Mouse (Mus musculus) midbrain, embryonic 12.5 days (tissue): ENCODE measurements around the gene Krtap4-16. TPM values are rescaled to one million over a fixed set of nuclear protein-coding genes. Genes with fewer than 3 reads are reported as not detected.
A peak's percentile ranks its signal among the peaks of the same experiment; 100 is the strongest.
"Not testable (repeated sequence)": the region's sequence is repeated elsewhere in the genome, so short reads cannot be mapped to it uniquely, and the experiment has no call there.

Experiments used
- ATAC-seq: fragments of 200-750 bp; cut with Nextera tagmentation; 2 replicates; pipeline ENCODE4 v1.8.0; 2017; ENCODE audit warnings: low read depth, moderate TSS enrichment, moderate library complexity; ENCODE audit not compliant: low FRiP score
- H3K27ac ChIP-seq: fragments of 300-500 bp; sonication (generic); replicated peaks from 2 replicates; pipeline ENCODE4 v1.5.1; 2016; ENCODE audit warnings: mild to moderate bottlenecking
- H3K27me3 ChIP-seq: fragments of 300-500 bp; sonication (generic); 2 replicates; pipeline ENCODE4 v1.6.1; 2016; ENCODE audit warnings: mild to moderate bottlenecking
- H3K36me3 ChIP-seq: fragments of 300-500 bp; sonication (generic); 2 replicates; pipeline ENCODE4 v1.6.1; 2016
- H3K4me1 ChIP-seq: fragments of 300-500 bp; sonication (generic); 2 replicates; pipeline ENCODE4 v1.6.1; 2016
- H3K4me2 ChIP-seq: fragments of 300-500 bp; sonication (generic); replicated peaks from 2 replicates; pipeline ENCODE4 v1.6.1; 2016; ENCODE audit warnings: mild to moderate bottlenecking, moderate library complexity
- H3K4me3 ChIP-seq: fragments of 300-500 bp; sonication (generic); 2 replicates; pipeline ENCODE4 v1.5.1; 2016; ENCODE audit warnings: mild to moderate bottlenecking
- H3K9ac ChIP-seq: fragments of 300-500 bp; sonication (generic); replicated peaks from 2 replicates; pipeline ENCODE4 v1.6.1; 2016; ENCODE audit warnings: mild to moderate bottlenecking, moderate library complexity
- H3K9me3 ChIP-seq: fragments of 300-500 bp; sonication (generic); 2 replicates; pipeline ENCODE4 v1.6.1; 2016; ENCODE audit warnings: mild to moderate bottlenecking
- WGBS: fragments of 180-500 bp; shearing (Covaris S2); methylation state at CpG from one replicate; pipeline ENCODE4 v1.1.7; 2016; 5-methylcytosine and 5-hydroxymethylcytosine counted together
- polyA plus RNA-seq: library from polyadenylated mRNA; unstranded; fragments of >200 nt; fragmentation: Nextera tagmentation; extraction: Ambion mirVana; gene quantifications from 2 replicates; pipeline ENCODE4 v1.2.1, GENCODE M21; 2016

The Krtap4-16 gene
- not detected in 2 replicates for polyA plus RNA-seq

GRCm38 (mm10) chr11:99851508-99851907 is at the start of gene Krtap4-16:
Krtap4-16 (minus strand) TSS chr11:99851608.
- H3K9me3 ChIP-seq, result no peaks in the 10 kb centered on the region
- H3K4me1 ChIP-seq, result no peaks in the 10 kb centered on the region
- H3K27me3 ChIP-seq, result no peaks in the 10 kb centered on the region
- H3K9ac ChIP-seq, result no peak within 1 kb of the TSS
- no peak within 1 kb of the TSS for H3K4me3 ChIP-seq
- no peaks in the 10 kb centered on the region for H3K36me3 ChIP-seq
- H3K27ac ChIP-seq, result peak within 1 kb of the TSS; percentile 66
- H3K4me2 ChIP-seq, result no peak within 1 kb of the TSS
- no peak for ATAC-seq

GRCm38 (mm10) chr11:99878887-99879286 is 27.5 kb upstream of the Krtap4-16 start, which contains the start of gene Gm11567:
Gm11567 (plus strand) TSS chr11:99879187.
- not testable (repeated sequence) for H3K27me3 ChIP-seq, H3K4me1 ChIP-seq, H3K9ac ChIP-seq, ATAC-seq, H3K4me2 ChIP-seq, H3K9me3 ChIP-seq, H3K4me3 ChIP-seq, H3K36me3 ChIP-seq, H3K27ac ChIP-seq
- 53% methylated on average over 1 of the region's 1 CpGs for WGBS

GRCm38 (mm10) chr11:99873089-99873488 is 21.7 kb upstream of the Krtap4-16 start, which contains the start of gene Krtap9-1:
Krtap9-1 (plus strand) TSS chr11:99873389.
- ATAC-seq, H3K27ac ChIP-seq, H3K4me3 ChIP-seq, H3K9me3 ChIP-seq, H3K36me3 ChIP-seq, H3K4me2 ChIP-seq, H3K27me3 ChIP-seq, H3K9ac ChIP-seq, H3K4me1 ChIP-seq: not testable (repeated sequence)
- 80% methylated on average over 1 of the region's 1 CpGs for WGBS

GRCm38 (mm10) chr11:99864176-99864575 is 12.8 kb upstream of the Krtap4-16 start, which contains the start of gene Gm11559:
Gm11559 (plus strand) TSS chr11:99864476.
- not testable (repeated sequence) for H3K9me3 ChIP-seq, H3K9ac ChIP-seq, H3K4me1 ChIP-seq, H3K4me3 ChIP-seq, H3K36me3 ChIP-seq, H3K27ac ChIP-seq, ATAC-seq, H3K27me3 ChIP-seq, H3K4me2 ChIP-seq
- 79% methylated on average over 1 of the region's 1 CpGs for whole genome bisulfite sequencing

GRCm38 (mm10) chr11:99858761-99859160 is 7.4 kb upstream of the Krtap4-16 start:
- WGBS, result 85% methylated on average over 2 of the region's 2 CpGs
- Histone ChIP-seq H3K27ac (no peak overlapping the region), H3K36me3 (no peaks in the 10 kb centered on the region), H3K9me3 (no peaks in the 10 kb centered on the region), H3K27me3 (no peaks in the 10 kb centered on the region), H3K4me3 (no peak overlapping the region), H3K9ac (no peak overlapping the region), H3K4me2 (no peak overlapping the region), H3K4me1 (no peaks in the 10 kb centered on the region)
- no peak for ATAC-seq

GRCm38 (mm10) chr11:99857617-99858016 is 6.2 kb upstream of the Krtap4-16 start, which contains the start of gene Gm11568:
Gm11568 (plus strand) TSS chr11:99857917.
- 89% methylated on average over 2 of the region's 2 CpGs for WGBS
- 0 out of 2 replicates have a peak within 1 kb of the TSS, but pooled peaks have one; percentile 20 for H3K27ac ChIP-seq
- H3K36me3 ChIP-seq, result no peaks in the 10 kb centered on the region
- no peaks in the 10 kb centered on the region for H3K27me3 ChIP-seq
- H3K4me3 ChIP-seq, result no peak within 1 kb of the TSS
- H3K9me3 ChIP-seq, result no peaks in the 10 kb centered on the region
- no peaks in the 10 kb centered on the region for H3K4me1 ChIP-seq
- no peak for ATAC-seq
- H3K4me2 ChIP-seq, result no peak within 1 kb of the TSS
- H3K9ac ChIP-seq, result no peak within 1 kb of the TSS

DNA sequence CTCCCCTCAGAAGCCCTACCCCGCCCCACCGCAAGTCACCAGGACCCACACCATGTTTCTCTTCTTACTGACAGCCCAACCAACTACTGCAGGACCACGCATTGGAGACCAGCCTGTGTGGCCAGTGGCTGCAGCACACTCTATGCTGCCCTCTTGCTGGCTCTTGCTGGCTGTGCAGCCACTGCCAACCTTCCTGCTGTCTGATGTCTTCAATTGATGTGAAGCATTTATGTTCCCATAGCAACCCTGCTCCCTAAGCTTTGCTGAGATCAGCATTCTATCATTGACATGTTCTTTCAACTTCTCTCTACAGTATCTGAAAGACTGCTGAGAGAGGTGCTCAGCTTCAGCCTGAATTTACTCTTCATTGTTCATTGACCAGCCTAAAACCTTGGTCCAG is 2.7 kb upstream of the Krtap4-16 start:
- Histone ChIP-seq H3K4me1 (no peaks in the 10 kb centered on the region), H3K9me3 (no peaks in the 10 kb centered on the region), H3K36me3 (no peaks in the 10 kb centered on the region), H3K9ac (no peak overlapping the region), H3K4me3 (no peak overlapping the region), H3K27ac (no peak overlapping the region), H3K4me2 (no peak overlapping the region), H3K27me3 (no peaks in the 10 kb centered on the region)
- ATAC-seq, result no peak
- 63% methylated on average over 3 of the region's 3 CpGs for WGBS

DNA sequence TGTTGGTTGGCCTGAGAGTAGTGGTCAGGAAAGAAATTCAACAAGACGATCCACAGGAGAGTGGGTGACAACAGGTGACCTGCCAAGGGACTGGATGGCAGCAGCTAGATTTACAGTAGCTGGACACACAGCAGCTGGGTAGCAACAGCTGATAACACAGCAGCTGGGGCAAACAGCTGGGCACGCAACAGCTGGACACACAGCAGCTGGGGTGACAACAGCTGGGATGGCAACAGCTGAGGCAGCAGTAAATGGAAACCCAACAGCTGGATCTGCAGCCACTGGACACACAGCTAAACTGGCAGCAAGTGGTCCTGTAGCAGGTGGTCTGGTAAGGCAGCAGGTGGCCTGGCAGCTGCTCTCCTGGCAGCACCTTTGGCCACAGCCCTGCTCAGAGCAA is 4.7 kb downstream of the Krtap4-16 start:
- peaks cover 8% of the 10 kb centered on the region; the same call in 1 of the 2 replicates for H3K4me1 ChIP-seq
- H3K36me3 ChIP-seq, result no peaks in the 10 kb centered on the region
- 88% methylated on average over 2 of the region's 2 CpGs for WGBS
- no peaks in the 10 kb centered on the region for H3K9me3 ChIP-seq
- H3K27ac ChIP-seq, result no peak overlapping the region
- no peak for ATAC-seq
- H3K27me3 ChIP-seq, result no peaks in the 10 kb centered on the region
- no peak overlapping the region for H3K4me3 ChIP-seq
- no peak overlapping the region for H3K4me2 ChIP-seq
- no peak overlapping the region for H3K9ac ChIP-seq

DNA sequence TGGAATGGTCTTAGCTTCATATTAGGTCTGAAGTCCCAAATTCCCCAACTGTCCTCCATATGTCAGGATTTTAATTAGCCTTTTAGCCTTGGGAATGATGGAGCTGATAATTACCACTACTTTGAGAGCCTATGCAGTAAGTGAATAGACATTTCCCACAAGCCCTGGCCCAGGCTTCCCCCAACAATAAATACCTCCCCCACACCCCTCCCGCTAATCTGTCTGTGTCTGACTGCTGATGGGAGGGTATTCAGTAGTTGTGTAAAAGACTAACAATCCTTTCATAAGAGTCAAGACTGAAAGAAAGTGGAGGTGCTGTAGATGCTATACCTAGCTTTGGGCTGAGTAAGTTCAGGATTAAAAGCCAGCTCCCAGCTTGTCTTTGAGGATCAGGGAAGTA is 9.2 kb downstream of the Krtap4-16 start:
- Histone ChIP-seq H3K27me3 (no peaks in the 10 kb centered on the region), H3K4me2 (no peak overlapping the region), H3K9ac (no peak overlapping the region), H3K36me3 (no peaks in the 10 kb centered on the region), H3K9me3 (no peaks in the 10 kb centered on the region), H3K4me3 (no peak overlapping the region), H3K27ac (no peak overlapping the region), H3K4me1 (peaks cover 8% of the 10 kb centered on the region; the same call in 1 of the 2 replicates)
- 62% methylated on average over 1 of the region's 1 CpGs for WGBS
- ATAC-seq, result no peak

GRCm38 (mm10) chr11:99837966-99838365 is 13.4 kb downstream of the Krtap4-16 start, which contains the start of gene 2300003K06Rik:
2300003K06Rik (minus strand) TSS chr11:99838066.
- 92% methylated on average over 1 of the region's 1 CpGs for WGBS
- no peak within 1 kb of the TSS for H3K27ac ChIP-seq
- peaks cover 8% of the 10 kb centered on the region; the same call in 1 of the 2 replicates for H3K4me1 ChIP-seq
- H3K4me3 ChIP-seq, result no peak within 1 kb of the TSS
- H3K36me3 ChIP-seq, result no peaks in the 10 kb centered on the region
- no peaks in the 10 kb centered on the region for H3K27me3 ChIP-seq
- H3K4me2 ChIP-seq, result no peak within 1 kb of the TSS
- no peaks in the 10 kb centered on the region for H3K9me3 ChIP-seq
- ATAC-seq, result no peak
- no peak within 1 kb of the TSS for H3K9ac ChIP-seq

GRCm38 (mm10) chr11:99815566-99815965 is 35.8 kb downstream of the Krtap4-16 start, which contains the start of gene Gm11564:
Gm11564 (minus strand) TSS chr11:99815666.
- ATAC-seq, H3K9me3 ChIP-seq, H3K4me3 ChIP-seq, H3K4me1 ChIP-seq, H3K27me3 ChIP-seq, H3K9ac ChIP-seq, H3K36me3 ChIP-seq, H3K4me2 ChIP-seq: not testable (repeated sequence)
- H3K27ac ChIP-seq, result 0 out of 2 replicates have a peak within 1 kb of the TSS, but pooled peaks have one; percentile 1
- WGBS, result 90% methylated on average over 2 of the region's 2 CpGs

- not testable (repeated sequence) for ATAC-seq, H3K27me3 ChIP-seq, H3K4me2 ChIP-seq, H3K4me1 ChIP-seq, H3K27ac ChIP-seq, H3K36me3 ChIP-seq, H3K4me3 ChIP-seq, H3K9ac ChIP-seq, H3K9me3 ChIP-seq
Measured at GRCm38 (mm10) chr11:99809792-99810191, 41.6 kb downstream of the Krtap4-16 start, which contains the start of gene Krtap4-13. Krtap4-13 (minus strand) TSS chr11:99809892.

GRCm38 (mm10) chr11:99804346-99804745 is 47.1 kb downstream of the Krtap4-16 start, which contains the start of gene Gm11554:
Gm11554 (minus strand) TSS chr11:99804446.
- WGBS, result no CpG with 5 or more reads among the region's 1 CpGs
- not testable (repeated sequence) for H3K9me3 ChIP-seq, H3K27ac ChIP-seq, H3K4me1 ChIP-seq, H3K36me3 ChIP-seq, H3K9ac ChIP-seq, H3K4me2 ChIP-seq, H3K27me3 ChIP-seq, H3K4me3 ChIP-seq, ATAC-seq
